Mouse (Mus musculus): Measurements from ENCODE around the gene Ogfod2.

DNA sequence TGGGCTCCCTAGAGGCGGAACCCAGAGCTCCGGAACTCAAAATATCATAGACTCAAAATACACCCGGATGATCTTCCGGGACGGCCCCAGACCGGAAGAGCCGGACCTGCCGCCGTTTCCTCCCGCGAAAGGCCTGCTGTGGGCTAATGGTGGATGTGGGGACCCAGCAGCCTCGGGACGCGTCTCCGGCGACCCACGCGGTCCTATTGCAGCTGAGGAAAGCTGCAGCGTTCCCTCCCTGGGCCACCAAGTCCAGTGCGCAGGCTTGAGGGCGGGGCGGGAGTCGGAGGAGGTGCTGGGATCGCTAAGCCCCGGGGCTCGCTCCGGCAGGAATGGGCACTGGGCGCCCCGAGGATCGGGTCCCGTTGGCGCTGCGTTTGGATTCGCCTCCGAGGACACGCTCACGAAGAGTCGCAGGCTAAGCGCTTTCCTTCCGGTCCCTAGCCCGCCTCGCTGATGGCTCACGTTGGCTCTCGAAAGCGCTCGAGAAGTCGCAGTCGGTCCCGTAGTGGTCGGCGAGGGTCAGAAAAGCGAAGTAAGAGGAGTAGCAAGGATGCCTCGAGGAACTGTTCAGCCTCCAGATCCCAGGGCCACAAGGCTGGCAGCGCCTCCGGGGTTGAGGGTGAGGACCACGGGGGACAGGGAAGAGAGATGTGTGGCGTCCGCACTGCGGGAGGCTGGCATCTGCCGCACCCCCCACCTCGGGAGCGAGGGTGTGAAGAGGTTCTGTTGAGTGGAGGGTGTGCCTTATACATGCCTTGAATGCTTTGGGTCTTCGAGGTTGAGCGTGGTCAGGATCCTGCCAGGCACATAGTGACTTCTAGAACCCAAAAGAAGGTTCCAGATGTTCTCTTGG is 4.1 kb downstream of the Ogfod2 start, which contains the start of gene Arl6ip4:
- TF ChIP-seq CTCF (IDR thresholded peaks at IDR 0.05; ENCODE audit: extremely low read depth, insufficient read depth, insufficient read length, insufficient replicate concordance), result no peak
- peak; percentile 41; the same call in 1 of the 2 replicates for TF ChIP-seq POLR2A (IDR thresholded peaks at IDR 0.05; ENCODE audit: low read depth, low read length)

Data from spleen, adult 2 months (tissue).